Mouse (Mus musculus) hindbrain, embryonic 16.5 days (tissue): ENCODE results near the gene Rccd1. TPM values are rescaled to one million over a fixed set of nuclear protein-coding genes. Genes with fewer than 3 reads are reported as not detected.
"Not testable (repeated sequence)": the region's sequence is repeated elsewhere in the genome, so short reads cannot be mapped to it uniquely, and the experiment has no call there.

Experiments used
- ATAC-seq: fragments of 200-750 bp; cut with Nextera tagmentation; 2 replicates; pipeline ENCODE4 v1.8.0; 2017; ENCODE audit warnings: moderate TSS enrichment, moderate library complexity
- H3K27ac ChIP-seq: fragments of 300-500 bp; sonication (generic); 2 replicates; pipeline ENCODE4 v1.5.1; 2014; ENCODE audit warnings: low read depth, mild to moderate bottlenecking, control low read depth, low read length, moderate library complexity
- H3K27me3 ChIP-seq: fragments of 300-500 bp; sonication (generic); replicated peaks from 2 replicates; pipeline ENCODE4 v1.6.1; 2014; ENCODE audit warnings: low read length; ENCODE audit not compliant: control insufficient read depth, insufficient read depth
- H3K36me3 ChIP-seq: fragments of 300-500 bp; sonication (generic); 2 replicates; pipeline ENCODE4 v1.6.1; 2014; ENCODE audit warnings: mild to moderate bottlenecking, low read length, moderate library complexity, mixed read lengths; ENCODE audit not compliant: control insufficient read depth, insufficient read depth
- H3K4me1 ChIP-seq: fragments of 300-500 bp; sonication (generic); 2 replicates; pipeline ENCODE4 v1.6.1; 2014; ENCODE audit warnings: low read depth, low read length; ENCODE audit not compliant: control insufficient read depth, insufficient read depth
- H3K4me2 ChIP-seq: fragments of 300-500 bp; sonication (generic); 2 replicates; pipeline ENCODE4 v1.6.1; 2014; ENCODE audit warnings: mild to moderate bottlenecking, low read length, control low read depth, moderate library complexity
- H3K4me3 ChIP-seq: fragments of 300-500 bp; sonication (generic); 2 replicates; pipeline ENCODE4 v1.5.1; 2014; ENCODE audit warnings: mild to moderate bottlenecking, low read length, control low read depth, moderate library complexity
- H3K9ac ChIP-seq: fragments of 300-500 bp; sonication (generic); 2 replicates; pipeline ENCODE4 v1.6.1; 2014; ENCODE audit warnings: low read depth, mild to moderate bottlenecking, control low read depth, low read length, moderate library complexity
- H3K9me3 ChIP-seq: fragments of 300-500 bp; sonication (generic); 2 replicates; pipeline ENCODE4 v1.6.1; 2014; ENCODE audit warnings: mild to moderate bottlenecking, low read length, moderate library complexity; ENCODE audit not compliant: control insufficient read depth
- WGBS: fragments of 180-500 bp; shearing (Covaris S2); extraction: QIAGEN DNeasy Blood & Tissue Kit; methylation state at CpG from one replicate; pipeline ENCODE4 v1.1.7; 2014; 5-methylcytosine and 5-hydroxymethylcytosine counted together
- polyA plus RNA-seq: library from polyadenylated mRNA; unstranded; fragments of >200 nt; fragmentation: Nextera tagmentation; extraction: Ambion mirVana; gene quantifications from 2 replicates; pipeline ENCODE4 v1.2.1, GENCODE M21; 2015

Gene Rccd1
- polyA plus RNA-seq, 1 experiment from 2014 or later, result 11.5 TPM

DNA sequence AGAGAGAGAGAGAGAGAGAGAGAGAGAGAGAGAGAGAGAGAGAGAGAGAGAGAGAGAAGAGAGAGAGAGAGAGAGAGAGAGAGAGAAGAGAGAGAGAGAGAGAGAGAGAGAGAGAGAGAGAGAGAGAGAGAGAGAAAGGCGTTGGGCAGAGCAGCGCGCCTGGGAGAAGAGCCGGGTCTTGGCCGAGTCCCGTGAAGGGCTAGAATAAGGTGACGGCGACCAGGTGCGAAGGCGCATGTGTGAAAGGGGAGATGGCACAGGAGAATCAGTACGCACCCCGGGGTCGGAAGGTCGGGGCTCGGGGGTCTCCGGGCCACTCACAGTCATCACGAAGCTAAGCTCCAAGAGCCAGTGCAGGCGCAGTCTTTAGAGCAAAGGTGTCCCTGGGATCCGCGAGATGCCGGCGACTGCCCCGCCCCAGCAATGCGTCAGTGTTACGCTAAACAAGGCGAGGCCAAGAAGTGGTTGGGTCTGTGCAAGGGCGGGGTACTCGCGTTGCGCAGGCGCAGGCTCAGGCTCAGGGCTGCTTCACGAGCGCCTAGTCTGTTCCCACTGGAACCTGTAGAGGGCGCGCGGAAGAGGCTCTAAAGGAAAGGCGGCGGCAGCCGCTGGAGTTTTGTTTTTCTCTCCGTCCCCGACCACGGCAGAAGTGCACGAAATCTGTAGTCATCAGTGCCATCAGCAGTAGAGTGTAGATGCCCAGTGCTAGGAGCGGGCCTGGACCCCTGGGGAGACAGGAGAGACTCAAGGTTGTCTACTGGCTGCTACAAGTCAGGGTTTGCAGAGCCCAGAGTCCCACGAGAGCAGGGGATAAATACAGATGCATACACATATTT lies 15.8 kb upstream of the Rccd1 start:
- WGBS, result under 1% methylated on average over 41 of the region's 45 CpGs
- peaks cover 12% of the 10 kb centered on the region for H3K36me3 ChIP-seq
- peak overlapping the region; percentile 80 for H3K9ac ChIP-seq
- H3K27ac ChIP-seq, result peak overlapping the region; percentile 93
- peak; percentile 98 for ATAC-seq
- peak overlapping the region; percentile 87 for H3K4me2 ChIP-seq
- H3K9me3 ChIP-seq, result no peaks in the 10 kb centered on the region
- no peaks in the 10 kb centered on the region for H3K27me3 ChIP-seq
- peaks cover 34% of the 10 kb centered on the region for H3K4me1 ChIP-seq
- peak overlapping the region; percentile 71 for H3K4me3 ChIP-seq

DNA sequence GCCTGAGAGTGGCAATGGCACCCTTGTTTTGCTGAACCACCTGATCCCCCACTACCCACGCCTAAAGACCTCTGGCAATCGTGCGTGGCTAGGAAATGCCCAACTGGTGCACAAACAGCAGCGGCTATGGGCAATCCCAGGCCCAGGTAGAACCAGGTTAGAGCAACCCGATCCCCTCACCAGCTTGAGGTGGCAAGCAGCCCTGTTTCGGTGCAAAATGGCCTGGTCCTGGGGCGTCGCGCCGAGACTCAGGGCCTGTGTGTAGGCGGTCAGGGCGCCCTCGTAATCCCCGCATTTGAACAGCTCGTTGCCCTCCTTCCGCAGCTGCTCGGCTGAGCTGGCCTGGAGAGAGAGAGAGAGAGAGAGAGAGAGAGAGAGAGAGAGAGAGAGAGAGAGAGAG lies 15.1 kb upstream of the Rccd1 start:
- H3K4me2 ChIP-seq, result peak overlapping the region; percentile 87
- H3K4me3 ChIP-seq, result peak overlapping the region; percentile 71
- H3K4me1 ChIP-seq, result peaks cover 34% of the 10 kb centered on the region
- H3K9ac ChIP-seq, result peak overlapping the region; percentile 80
- 5% methylated on average over 17 of the region's 17 CpGs for WGBS
- H3K27ac ChIP-seq, result peak overlapping the region; percentile 78
- ATAC-seq, result no peak
- H3K9me3 ChIP-seq, result no peaks in the 10 kb centered on the region
- peaks cover 15% of the 10 kb centered on the region for H3K36me3 ChIP-seq
- no peaks in the 10 kb centered on the region for H3K27me3 ChIP-seq

DNA sequence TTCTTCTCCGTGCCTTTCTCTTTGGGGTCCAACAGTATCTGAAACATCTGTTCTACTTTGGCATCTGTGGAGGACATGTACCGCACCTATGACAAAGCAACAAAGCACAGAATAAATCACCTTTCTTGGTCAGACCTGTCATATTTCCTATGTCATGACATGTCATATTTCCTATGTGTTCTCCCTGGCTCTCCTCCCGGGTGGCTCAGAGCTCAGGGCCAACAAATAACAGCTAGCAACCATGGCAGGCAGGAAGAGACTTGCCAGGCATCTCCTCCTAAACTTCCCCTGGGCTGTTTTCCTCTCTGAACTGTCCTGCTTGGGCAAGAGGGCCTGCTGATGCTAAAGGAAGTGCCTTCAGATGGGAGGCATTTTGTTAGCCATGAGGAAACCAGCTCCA lies 12.7 kb upstream of the Rccd1 start:
- no peak overlapping the region for H3K9ac ChIP-seq
- H3K4me1 ChIP-seq, result peaks cover 28% of the 10 kb centered on the region
- H3K27ac ChIP-seq, result no peak overlapping the region
- H3K9me3 ChIP-seq, result no peaks in the 10 kb centered on the region
- 91% methylated on average over 3 of the region's 3 CpGs for WGBS
- no peak for ATAC-seq
- peaks cover 36% of the 10 kb centered on the region for H3K36me3 ChIP-seq
- no peak overlapping the region for H3K4me2 ChIP-seq
- no peaks in the 10 kb centered on the region for H3K27me3 ChIP-seq
- H3K4me3 ChIP-seq, result no peak overlapping the region

DNA sequence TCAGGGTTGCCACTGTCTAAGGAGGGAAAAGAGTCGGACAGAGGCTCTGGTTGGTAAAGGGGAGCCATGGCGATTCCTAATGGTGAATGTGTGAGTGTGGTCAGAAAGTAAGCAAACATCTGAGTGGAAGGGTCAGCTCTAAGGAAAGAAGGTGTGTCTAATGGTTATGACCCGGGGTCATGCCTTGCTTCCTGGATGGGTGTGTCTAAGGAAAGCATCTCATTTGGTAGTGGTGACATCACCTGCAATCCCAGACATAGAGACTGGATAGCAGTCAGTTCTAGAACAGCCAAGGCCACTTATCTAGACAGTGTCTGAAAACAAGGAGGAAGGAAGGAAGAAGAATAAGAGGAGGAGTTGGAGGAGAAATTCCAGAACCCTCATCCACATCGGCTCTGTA lies 10.6 kb upstream of the Rccd1 start:
- Histone ChIP-seq H3K9me3 (no peaks in the 10 kb centered on the region), H3K4me3 (no peak overlapping the region), H3K4me2 (no peak overlapping the region), H3K9ac (no peak overlapping the region), H3K36me3 (peaks cover 52% of the 10 kb centered on the region), H3K27ac (no peak overlapping the region), H3K4me1 (peaks cover 18% of the 10 kb centered on the region), H3K27me3 (no peaks in the 10 kb centered on the region)
- ATAC-seq, result no peak
- whole genome bisulfite sequencing, result 91% methylated on average over 4 of the region's 4 CpGs

DNA sequence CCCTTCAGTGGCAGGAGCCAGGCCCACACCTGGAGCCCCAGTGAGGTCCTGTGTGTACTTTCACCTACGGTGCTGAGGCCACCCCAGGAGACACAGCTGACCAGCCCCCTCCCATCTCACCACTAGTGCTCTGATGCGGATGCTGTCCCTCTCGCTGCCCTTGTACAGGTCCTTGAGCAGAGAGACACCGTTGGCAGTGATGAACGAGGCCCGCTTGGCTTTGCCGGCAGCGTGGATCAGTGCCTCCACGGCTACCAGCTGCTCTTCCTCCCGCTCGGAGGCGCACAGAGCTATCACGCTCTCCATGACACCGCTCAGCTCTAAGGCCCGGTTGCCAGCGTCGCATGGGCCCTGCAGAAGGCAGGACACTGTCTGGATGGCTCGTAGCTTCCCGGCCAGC lies 7.2 kb upstream of the Rccd1 start:
- Histone ChIP-seq H3K36me3 (peaks cover 77% of the 10 kb centered on the region), H3K27ac (no peak overlapping the region), H3K4me2 (no peak overlapping the region), H3K27me3 (no peaks in the 10 kb centered on the region), H3K4me1 (no peaks in the 10 kb centered on the region), H3K9me3 (no peaks in the 10 kb centered on the region), H3K9ac (no peak overlapping the region), H3K4me3 (no peak overlapping the region)
- 85% methylated on average over 19 of the region's 19 CpGs for WGBS
- no peak for ATAC-seq

DNA sequence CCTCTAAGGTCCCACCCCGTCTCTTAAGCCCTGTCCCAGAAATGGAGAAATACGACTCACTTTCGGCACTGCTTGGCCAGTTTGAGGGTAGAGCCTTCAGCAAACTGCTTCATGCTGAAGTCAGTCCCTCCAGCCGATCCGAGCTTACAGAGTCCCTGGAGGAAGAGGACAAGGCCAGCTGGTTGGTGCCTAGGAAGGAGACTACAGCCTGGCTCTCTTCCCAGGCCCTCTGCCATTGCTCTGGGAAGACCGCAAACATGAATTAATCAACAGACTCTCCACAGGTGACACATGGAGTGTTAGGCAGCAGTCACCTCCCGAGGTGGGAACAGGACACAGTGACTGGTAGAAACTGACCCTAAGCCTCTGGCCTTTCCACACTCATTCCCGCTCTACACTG lies 6.0 kb upstream of the Rccd1 start:
- 85% methylated on average over 8 of the region's 8 CpGs for WGBS
- H3K27me3 ChIP-seq, result no peaks in the 10 kb centered on the region
- peaks cover 81% of the 10 kb centered on the region for H3K36me3 ChIP-seq
- no peak overlapping the region for H3K4me2 ChIP-seq
- no peak for ATAC-seq
- no peak overlapping the region for H3K27ac ChIP-seq
- H3K9ac ChIP-seq, result no peak overlapping the region
- no peak overlapping the region for H3K4me3 ChIP-seq
- H3K4me1 ChIP-seq, result no peaks in the 10 kb centered on the region
- H3K9me3 ChIP-seq, result no peaks in the 10 kb centered on the region

DNA sequence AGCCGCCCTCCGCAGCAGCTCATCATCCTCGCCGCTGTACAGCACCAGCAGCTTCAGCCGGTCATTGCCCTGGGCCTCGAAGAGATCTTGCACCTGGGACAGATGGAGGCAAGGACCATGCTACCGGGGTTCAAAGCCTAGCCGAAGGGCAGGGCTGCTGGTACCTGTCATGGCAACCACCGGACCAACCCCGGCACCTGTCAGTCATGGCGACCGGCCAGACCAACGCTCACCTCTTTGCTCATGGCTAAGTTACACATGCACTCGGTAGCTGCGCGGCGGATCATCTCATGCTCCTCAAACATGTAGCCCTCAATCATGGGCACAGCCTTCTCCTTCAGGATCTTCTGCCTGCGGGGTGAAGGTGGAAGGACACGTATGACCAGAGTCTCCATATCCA lies 1.8 kb upstream of the Rccd1 start:
- peaks cover 20% of the 10 kb centered on the region for H3K4me1 ChIP-seq
- no peak overlapping the region for H3K4me3 ChIP-seq
- H3K36me3 ChIP-seq, result peaks cover 52% of the 10 kb centered on the region
- H3K9ac ChIP-seq, result no peak overlapping the region
- WGBS, result 95% methylated on average over 19 of the region's 19 CpGs
- no peaks in the 10 kb centered on the region for H3K27me3 ChIP-seq
- no peak for ATAC-seq
- no peak overlapping the region for H3K4me2 ChIP-seq
- no peaks in the 10 kb centered on the region for H3K9me3 ChIP-seq
- no peak overlapping the region for H3K27ac ChIP-seq

DNA sequence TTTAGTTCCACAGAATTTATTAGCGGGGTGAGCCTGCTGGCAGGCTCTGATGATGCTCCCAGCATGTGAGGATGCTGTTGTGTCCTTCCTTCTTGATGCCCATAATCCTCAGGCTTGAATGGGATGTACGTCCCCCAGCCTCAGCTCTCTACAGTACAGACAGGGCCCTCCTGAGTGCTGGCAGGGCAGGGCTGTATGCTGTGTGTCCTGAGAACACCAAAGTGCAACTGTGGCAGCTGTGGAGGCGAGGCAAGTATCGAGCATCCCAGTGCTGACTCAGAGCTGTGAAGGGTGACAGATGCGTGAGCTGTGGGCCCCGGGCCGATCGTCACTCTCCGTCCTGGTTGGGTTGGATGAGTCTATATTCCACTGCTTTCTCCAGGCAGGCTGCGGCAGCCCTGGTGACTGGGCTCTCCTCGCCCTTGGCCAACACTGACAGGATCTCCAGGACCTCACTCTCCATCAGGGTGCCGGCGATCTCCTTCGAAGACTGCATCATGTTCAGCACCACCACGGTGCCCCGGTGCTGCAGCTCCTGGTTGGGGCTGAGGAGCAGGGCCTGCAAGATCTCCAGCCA lies 1.1 kb upstream of the Rccd1 start:
- no peak overlapping the region for H3K4me3 ChIP-seq
- WGBS, result 93% methylated on average over 16 of the region's 16 CpGs
- H3K4me1 ChIP-seq, result peaks cover 20% of the 10 kb centered on the region
- H3K4me2 ChIP-seq, result no peak overlapping the region
- H3K9me3 ChIP-seq, result no peaks in the 10 kb centered on the region
- no peaks in the 10 kb centered on the region for H3K27me3 ChIP-seq
- peaks cover 49% of the 10 kb centered on the region for H3K36me3 ChIP-seq
- ATAC-seq, result no peak
- H3K9ac ChIP-seq, result no peak overlapping the region
- H3K27ac ChIP-seq, result peak overlapping the region; percentile 17; the same call in 1 of the 2 replicates

DNA sequence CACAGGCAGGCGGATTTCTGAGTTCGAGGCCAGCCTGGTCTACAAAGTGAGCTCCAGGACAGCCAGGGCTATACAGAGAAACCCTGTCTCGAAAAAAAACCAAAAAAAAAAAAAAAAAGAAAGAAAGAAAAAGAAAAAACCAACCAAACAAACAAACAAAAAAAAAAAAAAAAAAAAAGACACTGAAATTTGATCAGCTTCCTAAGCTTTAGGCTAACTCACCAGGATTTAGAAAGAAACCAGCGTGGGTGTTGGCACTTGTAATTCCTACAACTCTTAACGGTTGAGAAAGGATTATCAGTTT lies 514 bp upstream of the Rccd1 start:
- not testable (repeated sequence) for ATAC-seq, H3K4me3 ChIP-seq, H3K27me3 ChIP-seq, H3K9ac ChIP-seq, H3K9me3 ChIP-seq
- Histone ChIP-seq H3K36me3 (peaks cover 48% of the 10 kb centered on the region), H3K4me2 (peak overlapping the region; percentile 87), H3K27ac (peak overlapping the region; percentile 59; the same call in 1 of the 2 replicates), H3K4me1 (peaks cover 20% of the 10 kb centered on the region)
- 48% methylated on average over 4 of the region's 5 CpGs for WGBS
